Mouse (Mus musculus) G1E (cell line): ENCODE data around the gene Osbpl10.

Experiments used
- CTCF ChIP-seq: IDR thresholded peaks from 2 replicates; pipeline ENCODE4 v1.5.1; 2012; ENCODE audit warnings: low read depth, low read length, inconsistent platforms, mixed read lengths
- GATA1 ChIP-seq: IDR thresholded peaks from 2 replicates; pipeline ENCODE4 v1.6.1; 2012; ENCODE audit warnings: borderline replicate concordance, low read length, inconsistent platforms, mixed read lengths
- GATA2 ChIP-seq: IDR thresholded peaks from 2 replicates; pipeline ENCODE4 v1.6.1; 2012; ENCODE audit warnings: low read depth, low read length, inconsistent platforms, borderline replicate concordance
- POLR2AphosphoS5 ChIP-seq: IDR thresholded peaks from 2 replicates; pipeline ENCODE4 v1.6.1; 2012; ENCODE audit warnings: low read depth, low read length, inconsistent platforms; ENCODE audit not compliant: insufficient replicate concordance
- TAL1 ChIP-seq: conservative IDR thresholded peaks from 2 replicates; pipeline ENCODE4 v1.6.1; 2012; ENCODE audit warnings: low read depth, low read length, inconsistent platforms, mixed read lengths

GRCm38 (mm10) chr9:114990421-114990820 is 12.1 kb downstream of the Osbpl10 start:
- TF ChIP-seq CTCF (no peak), TAL1 (no peak), GATA1 (no peak), GATA2 (no peak), POLR2AphosphoS5 (no peak)
